Mouse (Mus musculus): Measurements from ENCODE around the gene Ext2.

DNA sequence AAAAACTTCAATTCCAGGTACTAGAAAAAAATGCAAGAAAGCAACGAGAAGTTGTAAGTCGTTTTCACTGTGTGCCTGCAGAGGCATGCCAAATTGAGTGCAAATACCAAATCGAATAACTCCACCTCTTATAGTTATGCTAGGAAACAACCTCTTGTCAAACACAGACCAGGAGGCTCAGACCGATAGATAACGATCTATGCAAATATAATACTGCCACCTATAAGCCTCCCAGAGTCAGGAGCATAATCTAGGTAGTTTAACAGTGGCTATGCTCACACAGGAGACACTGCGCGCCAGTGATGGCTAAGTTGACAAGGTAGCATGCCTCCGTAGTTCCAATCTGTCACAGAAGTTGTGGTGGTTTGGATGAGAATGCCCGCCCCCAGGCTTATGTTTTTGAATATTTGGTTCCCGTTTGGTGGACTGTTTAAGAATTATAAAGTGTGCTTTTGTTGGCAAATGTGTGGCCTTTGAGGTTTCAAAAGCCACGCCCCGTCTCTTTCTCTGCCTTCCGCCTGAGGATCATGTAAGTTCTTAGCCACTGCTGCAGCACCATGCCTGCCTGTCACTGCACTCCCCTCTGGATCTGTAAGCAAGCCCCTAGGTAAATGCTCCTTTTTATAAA is 28.1 kb upstream of the Ext2 start:
- no peak for TF ChIP-seq CTCF (IDR thresholded peaks at IDR 0.05; ENCODE audit: control insufficient read depth, insufficient read depth, insufficient read length)
- no peak for TF ChIP-seq FOSL1 (IDR thresholded peaks at IDR 0.05; ENCODE audit: insufficient read depth, low read length, poor library complexity, severe bottlenecking)
- no peak for TF ChIP-seq MAX (IDR thresholded peaks at IDR 0.05)
- TF ChIP-seq USF1 (IDR thresholded peaks at IDR 0.05; ENCODE audit: low read depth): no peak

All from C2C12 (cell line).